Mouse (Mus musculus) erythroid progenitor cell, adult 5-6 weeks (primary cell): Measurements from ENCODE around the gene A930033H14Rik. TPM values are rescaled to one million over a fixed set of nuclear protein-coding genes. Genes with fewer than 3 reads are reported as not detected.

Experiments used
- ATAC-seq: replicated peaks from 2 replicates; pipeline ENCODE4 v1.8.0; 2016; ENCODE audit warnings: moderate number of reproducible peaks, mild to moderate bottlenecking, moderate TSS enrichment, inconsistent platforms; ENCODE audit not compliant: poor library complexity, low FRiP score, severe bottlenecking
- total RNA-seq, 2 experiments: library from RNA; stranded (forward) in 1 of 2; stranded (reverse) in 1 of 2; fragments of 150-400 nt in 1 of 2; fragments of 186-747, 209-891 nt in 1 of 2; gene quantifications; 2 replicates each; pipeline versions ENCODE4 v1.2.3 to v1.2.4; 2015 to 2017; ENCODE audit warnings: low replicate concordance in 2 of 2

A930033H14Rik gene
- total RNA-seq, 2 experiments from 2014 or later, result 0.15 TPM; not detected in 1

- ATAC-seq, result no peak
Measured at GRCm38 (mm10) chr10:69160877-69161276, 52.0 kb downstream of the A930033H14Rik start.

Other genes with a start within 250 kb of the A930033H14Rik start
- 1.1 TPM in 1 of 2 replicates, not detected in the other for gene Rhobtb1, start 61.7 kb downstream of the A930033H14Rik start, total RNA-seq (2015; ENCODE audit: low replicate concordance)
- 1.7 TPM in 1 of 2 replicates, not detected in the other for gene Rhobtb1, start 61.7 kb downstream of the A930033H14Rik start, total RNA-seq (2017; ENCODE audit: low replicate concordance)
- gene Cdk1, start 139.8 kb upstream of the A930033H14Rik start, total RNA-seq (2015; ENCODE audit: low replicate concordance), result 179 and 182 TPM in 2 replicates
- 568 and 653 TPM in 2 replicates for gene Cdk1, start 139.8 kb upstream of the A930033H14Rik start, total RNA-seq (2017; ENCODE audit: low replicate concordance)
- 2.9 TPM in 1 of 2 replicates, not detected in the other for gene Ank3, start 185.7 kb upstream of the A930033H14Rik start, total RNA-seq (2015; ENCODE audit: low replicate concordance)
- gene Ank3, start 185.7 kb upstream of the A930033H14Rik start, total RNA-seq (2017; ENCODE audit: low replicate concordance), result not detected in 2 replicates